Mouse (Mus musculus): ENCODE data around the gene Hfe2.

Hfe2 gene

DNA sequence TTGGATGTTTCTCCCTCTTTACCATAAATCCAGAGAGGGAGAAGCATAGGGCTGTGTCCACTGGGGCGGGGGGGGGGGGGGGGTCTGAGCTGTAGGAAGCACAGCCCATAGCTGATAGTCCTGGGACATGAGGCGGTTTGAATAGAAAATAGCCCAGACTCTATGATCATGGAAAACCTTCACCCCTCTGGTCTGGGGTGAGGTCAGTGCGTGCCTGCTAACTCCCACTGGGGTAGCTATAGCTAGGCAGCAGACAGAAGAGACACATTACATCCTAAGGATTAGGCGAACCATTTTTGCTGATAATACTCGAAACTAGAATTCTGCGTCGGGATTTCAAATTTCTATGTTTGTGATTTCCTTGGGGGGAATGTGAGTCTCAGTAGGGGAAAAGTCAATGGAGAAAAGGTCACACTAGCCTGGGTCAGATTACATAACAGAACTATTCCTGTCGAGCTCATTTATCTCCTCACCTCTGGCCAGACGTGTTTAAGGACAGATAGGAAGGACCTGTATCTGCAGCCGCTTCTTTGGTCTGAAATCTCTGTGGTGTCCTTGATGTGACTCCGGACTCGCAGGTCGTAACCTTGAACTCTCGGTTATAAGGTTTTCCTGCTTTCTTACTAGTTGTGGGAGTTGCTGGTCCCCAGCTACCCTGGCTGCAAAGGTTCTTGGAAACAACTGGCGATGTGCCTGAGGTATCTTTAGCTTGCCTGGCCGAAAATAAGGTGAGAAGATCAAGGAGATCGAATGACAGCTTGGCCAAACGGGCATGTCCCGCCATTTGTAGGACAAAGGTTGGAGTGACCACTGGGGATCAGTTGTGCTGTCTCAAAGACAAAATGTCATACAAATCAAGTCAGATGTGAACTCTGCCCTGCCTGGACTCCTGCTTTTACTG lies 48.9 kb downstream of the Hfe2 start:
- no peak for DNase-seq (ENCODE audit: low spot score in 2 of 2)

DNA sequence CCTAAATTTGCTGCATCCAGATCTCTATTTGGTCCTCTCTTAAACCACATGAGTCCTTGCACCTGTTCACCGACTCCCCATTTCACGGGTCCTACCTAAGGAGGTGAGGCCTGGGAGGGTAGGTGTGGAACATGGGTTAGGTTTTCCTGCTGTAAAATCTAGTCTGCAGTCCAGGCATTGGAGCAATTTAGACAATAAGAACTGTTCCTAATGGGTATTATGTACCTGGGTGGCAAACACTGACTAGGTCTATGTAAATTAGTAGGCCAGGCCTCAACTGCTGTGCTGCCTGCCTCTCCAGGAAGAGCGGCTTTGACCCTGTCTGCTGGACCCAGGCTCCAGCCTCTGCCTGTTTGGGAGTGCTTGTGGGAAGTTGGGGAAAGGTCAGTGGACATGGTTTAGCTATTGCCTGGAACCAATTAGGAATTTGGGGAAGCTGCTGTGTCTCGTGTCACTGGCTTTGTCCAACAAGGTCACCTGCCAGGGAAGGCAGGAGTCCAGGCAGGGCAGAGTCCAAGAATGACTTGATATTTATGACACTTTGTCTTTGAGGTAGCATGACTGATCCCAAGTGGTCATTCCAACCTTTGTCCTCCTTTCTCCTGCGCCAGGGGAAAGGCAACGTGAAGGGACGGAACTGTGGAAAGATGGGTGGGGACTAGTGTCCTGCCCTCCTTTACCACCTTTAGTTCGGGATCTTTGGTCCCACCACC lies 50.5 kb downstream of the Hfe2 start:
- no peak for DNase-seq (ENCODE audit: low spot score in 2 of 2)

DNA sequence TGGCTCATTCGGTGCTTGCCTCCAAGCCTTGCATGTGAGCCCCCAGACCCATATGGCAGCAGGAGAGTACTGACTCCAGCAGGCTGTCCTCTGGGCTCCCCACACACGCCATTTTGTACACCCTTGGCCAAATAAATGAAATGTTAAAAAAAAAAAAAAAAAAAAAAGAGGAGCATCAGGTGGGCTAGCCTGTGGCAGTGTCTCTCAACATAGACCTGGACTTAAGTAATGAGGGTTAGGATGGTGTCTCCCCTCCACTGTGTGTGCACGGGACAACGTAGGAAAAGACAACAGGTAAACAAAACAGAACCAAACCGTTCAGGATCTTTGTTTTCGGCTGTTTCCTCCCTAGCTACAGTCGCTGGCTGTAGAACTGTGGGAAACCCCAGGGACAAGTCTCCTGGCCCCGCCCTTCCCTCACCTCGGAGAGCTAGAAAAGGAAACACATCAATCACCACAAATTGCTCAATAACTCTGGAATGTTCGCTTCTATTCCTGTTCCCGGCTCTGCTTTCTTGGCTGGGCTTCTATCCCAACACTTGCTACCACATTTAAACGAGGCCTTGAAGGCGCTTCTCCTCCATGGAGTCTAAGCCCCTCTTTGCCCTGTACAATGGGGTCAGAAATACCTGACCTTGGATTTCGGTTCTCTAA lies 51.2 kb downstream of the Hfe2 start:
- no peak for DNase-seq (ENCODE audit: low spot score in 2 of 2)

DNA sequence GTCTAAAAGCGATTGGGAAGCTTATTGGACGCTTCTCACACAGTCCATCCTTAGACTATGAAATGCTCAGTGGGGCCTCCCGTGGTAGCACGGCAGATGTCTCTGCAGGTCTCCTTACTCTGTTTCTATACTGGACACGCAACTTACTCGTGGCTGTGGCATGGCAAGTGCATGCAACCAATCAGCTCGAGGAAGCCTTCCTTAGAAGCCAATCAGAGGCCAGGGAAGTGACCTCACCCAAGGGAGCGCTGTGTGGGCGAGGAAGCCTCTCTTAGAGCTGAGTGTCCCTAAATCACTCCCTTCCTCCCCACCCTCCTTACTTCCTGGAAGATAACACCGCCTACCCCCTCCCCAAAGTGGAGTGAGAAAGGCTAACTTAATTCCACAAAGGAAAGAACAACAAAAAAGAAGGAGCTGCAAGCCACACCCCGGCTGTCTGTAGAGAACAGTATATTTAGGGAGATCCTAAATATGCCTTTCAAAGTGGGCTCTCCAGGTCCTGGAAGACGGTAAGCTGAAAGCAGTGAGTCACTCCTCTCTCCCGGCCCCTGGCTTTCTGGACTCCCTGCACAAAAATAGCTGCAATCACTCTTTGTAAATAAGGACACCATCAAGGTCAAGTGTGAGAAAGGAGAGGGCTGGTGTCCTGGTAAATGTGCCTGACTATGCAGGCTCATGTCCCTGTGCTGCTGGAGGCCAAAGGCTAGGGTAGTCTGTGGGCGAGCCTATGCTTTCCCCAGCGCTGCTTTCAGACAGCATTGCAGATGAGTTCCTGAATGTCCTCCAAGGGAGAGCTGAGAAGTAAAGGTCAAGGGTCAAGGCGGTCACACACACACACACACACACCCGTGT lies 51.9 kb downstream of the Hfe2 start, which contains the start of gene Gm16253:
Gm16253 (plus strand) TSS at position 295 of the 852 bp plus-strand sequence.
- peak; percentile 93 to 97 for DNase-seq (ENCODE audit: low spot score in 2 of 2)

DNA sequence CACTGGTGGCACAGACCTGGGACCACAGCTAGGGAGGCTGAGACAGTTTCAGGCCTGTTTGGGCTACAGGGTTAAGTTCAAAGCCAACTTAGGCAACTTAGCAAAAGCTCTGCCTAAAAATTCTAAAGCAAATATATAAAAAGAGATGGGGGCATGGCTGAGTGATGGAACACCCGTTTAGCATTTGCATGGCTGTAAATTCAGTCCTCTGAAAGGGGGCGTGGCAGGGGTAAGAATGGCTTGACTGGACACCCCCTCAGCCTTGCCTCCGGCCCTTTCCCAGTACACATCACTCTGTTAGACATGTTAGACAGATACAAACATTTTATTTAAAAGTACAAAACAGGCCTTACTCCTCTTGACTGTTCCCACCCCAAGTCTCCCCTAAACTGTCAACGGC lies 52.6 kb downstream of the Hfe2 start:
- DNase-seq (ENCODE audit: low spot score in 2 of 2), result no peak
